Mouse (Mus musculus) NIH3T3 (cell line): ENCODE data around the gene Dnajc16.

ENCODE experiments used
- DNase-seq: peaks from one replicate; pipeline ENCODE4 v3.0.0-alpha.2; 2012; ENCODE audit warnings: low read depth

Gene Dnajc16

GRCm38 (mm10) chr4:141724594-141724993, 66.1 kb downstream of the Dnajc16 start:
- DNase-seq: no peak

GRCm38 (mm10) chr4:141723673-141724068, 67.1 kb downstream of the Dnajc16 start:
- DNase-seq: peak; percentile 37

GRCm38 (mm10) chr4:141722731-141723672, 67.7 kb downstream of the Dnajc16 start, which contains the start of gene Ddi2:
Ddi2 (minus strand) TSS chr4:141723419.
- peak; percentile 95 for DNase-seq

GRCm38 (mm10) chr4:141721961-141722360, 68.8 kb downstream of the Dnajc16 start:
- DNase-seq: peak; percentile 55

GRCm38 (mm10) chr4:141720761-141721523, 69.8 kb downstream of the Dnajc16 start:
- no peak for DNase-seq

GRCm38 (mm10) chr4:141719304-141719703, 71.4 kb downstream of the Dnajc16 start:
- DNase-seq: no peak

- no peak for DNase-seq
These were observed 73.1 kb downstream of the Dnajc16 start for GRCm38 (mm10) chr4:141717633-141718032.

GRCm38 (mm10) chr4:141715027-141715426, 75.7 kb downstream of the Dnajc16 start:
- DNase-seq: no peak

- DNase-seq: no peak
These were observed 77.1 kb downstream of the Dnajc16 start for GRCm38 (mm10) chr4:141713598-141714142.

GRCm38 (mm10) chr4:141711250-141711649, 79.5 kb downstream of the Dnajc16 start:
- no peak for DNase-seq
